Mouse (Mus musculus) C3H10T1/2 (cell line): Measurements from ENCODE around the gene Rbm12b1. TPM values are rescaled to one million over a fixed set of nuclear protein-coding genes. Genes with fewer than 3 reads are reported as not detected.

Experiments
- polyA plus RNA-seq, 2 experiments: library from polyadenylated mRNA; unstranded; fragments of >200 nt; fragmentation: generic; extraction: Trizol; gene quantifications; one replicate each; pipeline ENCODE4 v1.2.1; 2012; ENCODE audit warnings: missing spikeins in 2 of 2

The Rbm12b1 gene
- 1 to 10 TPM in 1 of 2 experiments, under 1 TPM in 1; 0.05 to 1.0 TPM for polyA plus RNA-seq

GRCm38 (mm10) chr4:12140141-12140567 is at the start of gene Rbm12b1:
Gene Rbm12b1 (plus strand): TSS chr4:12140264.

GRCm38 (mm10) chr4:12171318-12172091 is 31.4 kb downstream of the Rbm12b1 start, which contains the start of gene Fam92a:
Gene Fam92a (minus strand): TSS chr4:12172015.

Other genes with a start within 250 kb of the Rbm12b1 start
- gene Gm10604, start 159.0 kb upstream of the Rbm12b1 start, polyA plus RNA-seq: under 1 TPM; 0.02 to 0.30 TPM
- 1 to 10 TPM in 1 of 2 experiments, under 1 TPM in 1; 0.14 to 2.2 TPM for gene Rbm12b2, start 50.8 kb upstream of the Rbm12b1 start, polyA plus RNA-seq
- gene Fam92a, start 31.8 kb downstream of the Rbm12b1 start, polyA plus RNA-seq: 10 to 100 TPM in 1 of 2 experiments, 1 to 10 TPM in 1; 2.4 to 23.9 TPM